Mouse (Mus musculus): ENCODE data around the gene Ddx46. TPM values are rescaled to one million over a fixed set of nuclear protein-coding genes. Genes with fewer than 3 reads are reported as not detected.
A peak's percentile ranks its signal among the peaks of the same experiment; 100 is the strongest.
"Not testable (repeated sequence)": the region's sequence is repeated elsewhere in the genome, so short reads cannot be mapped to it uniquely, and the experiment has no call there.

The Ddx46 gene
- polyA plus RNA-seq, 1 experiment, result 15.2 TPM

- H3ac ChIP-seq (ENCODE audit: control insufficient read depth, insufficient read length, low read depth), result no peak overlapping the region
- peaks cover 26% of the 10 kb centered on the region for H3K79me2 ChIP-seq (ENCODE audit: control insufficient read depth, insufficient read depth)
- peaks cover 17% of the 10 kb centered on the region for H3K79me3 ChIP-seq (ENCODE audit: low read depth)
- TF ChIP-seq MYOD1 (IDR thresholded peaks at IDR 0.05; ENCODE audit: control insufficient read depth, insufficient read length, low read depth), result no peak
- no peak for TF ChIP-seq CTCF (IDR thresholded peaks at IDR 0.05; ENCODE audit: control insufficient read depth, insufficient read depth, insufficient read length)
- TF ChIP-seq MYOG (IDR thresholded peaks at IDR 0.05; ENCODE audit: control insufficient read depth, extremely low read depth, insufficient read length), result no peak
- no peak for TF ChIP-seq FOSL1 (IDR thresholded peaks at IDR 0.05; ENCODE audit: insufficient read depth, low read length, poor library complexity, severe bottlenecking)
- no peak for TF ChIP-seq MAX (IDR thresholded peaks at IDR 0.05)
- no peak for TF ChIP-seq CEBPB (IDR thresholded peaks at IDR 0.05; ENCODE audit: low read depth)
- TF ChIP-seq USF1 (IDR thresholded peaks at IDR 0.05; ENCODE audit: low read depth), result no peak
- H3K27me3 ChIP-seq (ENCODE audit: control insufficient read depth, insufficient read depth, insufficient read length), result no peaks in the 10 kb centered on the region
- no peak overlapping the region for H3K4me3 ChIP-seq (ENCODE audit: insufficient read depth, poor library complexity, severe bottlenecking)
- H3K36me3 ChIP-seq (ENCODE audit: control insufficient read depth, insufficient read depth), result peaks cover 9% of the 10 kb centered on the region
These were observed 14.6 kb upstream of the Ddx46 start for GRCm38 (mm10) chr13:55620275-55620674.

GRCm38 (mm10) chr13:55622156-55622648, 12.6 kb upstream of the Ddx46 start:
- H3K27me3 ChIP-seq (ENCODE audit: control insufficient read depth, insufficient read depth, insufficient read length), result not testable (repeated sequence)
- peaks cover 45% of the 10 kb centered on the region for H3K79me2 ChIP-seq (ENCODE audit: control insufficient read depth, insufficient read depth)
- peaks cover 11% of the 10 kb centered on the region for H3K36me3 ChIP-seq (ENCODE audit: control insufficient read depth, insufficient read depth)
- H3ac ChIP-seq (ENCODE audit: control insufficient read depth, insufficient read length, low read depth), result peak overlapping the region; percentile 69
- peak overlapping the region; percentile 87 for H3K4me3 ChIP-seq (ENCODE audit: insufficient read depth, poor library complexity, severe bottlenecking)
- H3K79me3 ChIP-seq (ENCODE audit: low read depth), result peaks cover 20% of the 10 kb centered on the region

- Histone ChIP-seq H3K27me3 (ENCODE audit: control insufficient read depth, insufficient read depth, insufficient read length) (no peaks in the 10 kb centered on the region), H3K4me3 (ENCODE audit: insufficient read depth, poor library complexity, severe bottlenecking) (peak within 1 kb of the TSS; percentile 87), H3K79me2 (ENCODE audit: control insufficient read depth, insufficient read depth) (peaks cover 47% of the 10 kb centered on the region), H3K79me3 (ENCODE audit: low read depth) (peaks cover 20% of the 10 kb centered on the region), H3K36me3 (ENCODE audit: control insufficient read depth, insufficient read depth) (peaks cover 13% of the 10 kb centered on the region), H3ac (ENCODE audit: control insufficient read depth, insufficient read length, low read depth) (peak within 1 kb of the TSS; percentile 74)
- TF ChIP-seq USF1 (IDR thresholded peaks at IDR 0.05; ENCODE audit: low read depth) (no peak), FOSL1 (IDR thresholded peaks at IDR 0.05; ENCODE audit: insufficient read depth, low read length, poor library complexity, severe bottlenecking) (no peak), MAX (IDR thresholded peaks at IDR 0.05) (no peak), MYOD1 (IDR thresholded peaks at IDR 0.05; ENCODE audit: control insufficient read depth, insufficient read length, low read depth) (no peak), CTCF (IDR thresholded peaks at IDR 0.05; ENCODE audit: control insufficient read depth, insufficient read depth, insufficient read length) (no peak), CEBPB (IDR thresholded peaks at IDR 0.05; ENCODE audit: low read depth) (no peak), MYOG (IDR thresholded peaks at IDR 0.05; ENCODE audit: control insufficient read depth, extremely low read depth, insufficient read length) (no peak)
These were observed 11.9 kb upstream of the Ddx46 start, which contains the start of gene Caml for GRCm38 (mm10) chr13:55622649-55623541. Caml (plus strand) TSS chr13:55623005.

GRCm38 (mm10) chr13:55635146-55635571, 332 bp downstream of the Ddx46 start:
- H3K79me3 ChIP-seq (ENCODE audit: low read depth), result peaks cover 27% of the 10 kb centered on the region
- H3K36me3 ChIP-seq (ENCODE audit: control insufficient read depth, insufficient read depth), result peaks cover 47% of the 10 kb centered on the region

GRCm38 (mm10) chr13:55636185-55636983, 1.6 kb downstream of the Ddx46 start:
- Histone ChIP-seq H3ac (ENCODE audit: control insufficient read depth, insufficient read length, low read depth) (no peak overlapping the region), H3K4me3 (ENCODE audit: insufficient read depth, poor library complexity, severe bottlenecking) (peak overlapping the region; percentile 96), H3K79me3 (ENCODE audit: low read depth) (peaks cover 33% of the 10 kb centered on the region), H3K79me2 (ENCODE audit: control insufficient read depth, insufficient read depth) (peaks cover 53% of the 10 kb centered on the region), H3K36me3 (ENCODE audit: control insufficient read depth, insufficient read depth) (peaks cover 46% of the 10 kb centered on the region), H3K27me3 (ENCODE audit: control insufficient read depth, insufficient read depth, insufficient read length) (no peaks in the 10 kb centered on the region)
- TF ChIP-seq MYOG (IDR thresholded peaks at IDR 0.05; ENCODE audit: control insufficient read depth, extremely low read depth, insufficient read length), result no peak
- no peak for TF ChIP-seq MAX (IDR thresholded peaks at IDR 0.05)
- no peak for TF ChIP-seq FOSL1 (IDR thresholded peaks at IDR 0.05; ENCODE audit: insufficient read depth, low read length, poor library complexity, severe bottlenecking)
- TF ChIP-seq MYOD1 (IDR thresholded peaks at IDR 0.05; ENCODE audit: control insufficient read depth, insufficient read length, low read depth), result no peak
- no peak for TF ChIP-seq CEBPB (IDR thresholded peaks at IDR 0.05; ENCODE audit: low read depth)
- TF ChIP-seq USF1 (IDR thresholded peaks at IDR 0.05; ENCODE audit: low read depth), result no peak
- TF ChIP-seq CTCF (IDR thresholded peaks at IDR 0.05; ENCODE audit: control insufficient read depth, insufficient read depth, insufficient read length), result no peak

More at GRCm38 (mm10) chr13:55635146-55635571, 332 bp downstream of the Ddx46 start:
- Histone ChIP-seq H3ac (ENCODE audit: control insufficient read depth, insufficient read length, low read depth) (peak overlapping the region; percentile 95), H3K79me2 (ENCODE audit: control insufficient read depth, insufficient read depth) (peaks cover 44% of the 10 kb centered on the region), H3K27me3 (ENCODE audit: control insufficient read depth, insufficient read depth, insufficient read length) (no peaks in the 10 kb centered on the region), H3K4me3 (ENCODE audit: insufficient read depth, poor library complexity, severe bottlenecking) (peak overlapping the region; percentile 96)
- TF ChIP-seq CTCF (IDR thresholded peaks at IDR 0.05; ENCODE audit: control insufficient read depth, insufficient read depth, insufficient read length) (no peak), CEBPB (IDR thresholded peaks at IDR 0.05; ENCODE audit: low read depth) (no peak), FOSL1 (IDR thresholded peaks at IDR 0.05; ENCODE audit: insufficient read depth, low read length, poor library complexity, severe bottlenecking) (no peak), USF1 (IDR thresholded peaks at IDR 0.05; ENCODE audit: low read depth) (no peak), MYOD1 (IDR thresholded peaks at IDR 0.05; ENCODE audit: control insufficient read depth, insufficient read length, low read depth) (no peak), MAX (IDR thresholded peaks at IDR 0.05) (no peak), MYOG (IDR thresholded peaks at IDR 0.05; ENCODE audit: control insufficient read depth, extremely low read depth, insufficient read length) (no peak)
